Mouse (Mus musculus) liver, adult 2 months (tissue): Measurements from ENCODE around the gene Rad51b.

ENCODE experiments used
- CTCF ChIP-seq: fragments of 200-500 bp; IDR thresholded peaks from 2 replicates; pipeline ENCODE4 v1.5.1; 2011; ENCODE audit warnings: low read depth, low read length, control low read depth
- POLR2A ChIP-seq: fragments of 200-500 bp; IDR thresholded peaks from 2 replicates; pipeline ENCODE4 v1.6.1; 2011; ENCODE audit warnings: low read length, control low read depth; ENCODE audit not compliant: insufficient read depth; ENCODE audit errors: extremely low read depth

DNA sequence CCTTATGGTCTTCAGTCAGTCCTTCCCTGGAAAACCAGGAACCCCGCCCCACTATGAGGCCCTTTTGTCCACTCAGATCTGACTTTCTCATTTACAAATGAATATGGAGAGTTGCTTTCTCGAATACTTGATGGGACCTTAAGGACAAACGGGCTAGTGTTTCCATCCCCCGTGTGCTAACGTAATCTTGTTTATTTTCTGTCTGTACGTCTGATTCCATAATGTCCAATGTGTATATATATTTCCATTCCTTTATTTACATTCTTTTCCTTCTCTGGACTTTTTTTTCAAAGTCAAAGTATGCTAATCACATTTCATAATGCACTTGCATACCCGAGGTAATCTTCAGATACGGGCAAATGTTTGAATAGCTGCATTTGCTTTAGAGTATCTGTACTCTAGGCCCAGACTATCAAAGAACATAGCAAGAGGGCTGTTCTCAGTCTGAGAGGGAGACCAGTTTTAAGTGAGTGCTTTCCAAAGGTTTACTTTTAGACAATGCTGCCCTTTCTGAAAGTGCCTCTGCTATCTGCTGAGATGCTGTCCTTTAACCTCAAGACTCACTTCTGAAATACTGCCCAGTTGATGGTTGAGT is 152.8 kb downstream of the Rad51b start:
- TF ChIP-seq CTCF (no peak), POLR2A (no peak)
